Mouse (Mus musculus) kidney, adult 11 months (tissue): ENCODE results near the gene Rsph9.
A peak's percentile ranks its signal among the peaks of the same experiment; 100 is the strongest.

Source experiments
- DNase-seq: peaks from one replicate; pipeline ENCODE4 v3.0.0; 2022

Gene Rsph9

DNA sequence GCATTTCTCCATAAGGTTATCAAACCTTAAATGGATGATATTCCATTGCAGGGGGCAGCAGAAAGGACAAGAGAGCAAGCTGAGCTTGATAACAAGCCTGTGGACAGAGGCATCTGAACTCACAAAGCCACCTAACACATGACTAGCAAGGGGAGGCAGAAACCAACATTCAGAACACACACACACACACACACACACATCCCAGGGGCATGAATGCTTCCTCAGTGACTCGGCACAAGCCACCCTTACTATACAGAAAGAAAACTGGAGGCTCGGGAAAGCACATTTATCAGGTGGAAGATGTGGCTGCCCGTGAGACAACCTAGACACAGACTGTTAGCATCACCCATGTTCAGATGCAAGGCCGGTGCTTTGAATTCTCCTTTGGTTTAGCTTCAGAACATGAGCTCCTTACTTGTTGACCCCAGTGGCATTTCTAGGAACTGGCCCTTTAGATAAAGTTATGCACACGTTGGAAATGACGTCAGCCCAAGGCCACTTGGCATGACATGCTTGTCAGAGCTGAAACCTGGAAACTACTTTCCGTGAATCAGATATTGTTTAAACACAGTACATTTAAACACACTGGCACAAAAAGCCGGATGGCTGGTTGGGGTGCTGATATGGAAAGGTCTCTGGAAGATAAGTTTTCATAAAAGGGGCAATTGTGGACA, 5.3 kb downstream of the Rsph9 start:
- no peak for DNase-seq

DNA sequence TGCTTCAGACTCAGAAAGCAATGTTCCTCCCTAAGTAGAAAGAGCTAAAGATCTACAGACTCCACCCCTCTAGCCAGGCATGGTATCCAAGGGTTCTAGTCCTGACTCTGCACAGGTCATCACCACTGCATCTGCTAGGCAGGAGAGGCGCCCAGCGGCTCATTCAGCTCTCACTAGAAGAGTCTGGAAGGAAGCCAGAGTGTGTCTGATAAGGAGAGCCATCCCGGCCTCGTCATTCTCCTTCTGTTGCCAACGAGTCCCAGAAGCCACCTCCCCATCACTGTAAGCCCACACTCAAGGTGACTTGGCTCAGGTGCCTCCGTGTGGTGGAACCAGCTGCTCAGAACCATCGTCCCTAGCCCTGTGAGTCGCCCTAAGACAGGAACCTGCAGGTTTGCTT, 11.2 kb downstream of the Rsph9 start:
- no peak for DNase-seq

DNA sequence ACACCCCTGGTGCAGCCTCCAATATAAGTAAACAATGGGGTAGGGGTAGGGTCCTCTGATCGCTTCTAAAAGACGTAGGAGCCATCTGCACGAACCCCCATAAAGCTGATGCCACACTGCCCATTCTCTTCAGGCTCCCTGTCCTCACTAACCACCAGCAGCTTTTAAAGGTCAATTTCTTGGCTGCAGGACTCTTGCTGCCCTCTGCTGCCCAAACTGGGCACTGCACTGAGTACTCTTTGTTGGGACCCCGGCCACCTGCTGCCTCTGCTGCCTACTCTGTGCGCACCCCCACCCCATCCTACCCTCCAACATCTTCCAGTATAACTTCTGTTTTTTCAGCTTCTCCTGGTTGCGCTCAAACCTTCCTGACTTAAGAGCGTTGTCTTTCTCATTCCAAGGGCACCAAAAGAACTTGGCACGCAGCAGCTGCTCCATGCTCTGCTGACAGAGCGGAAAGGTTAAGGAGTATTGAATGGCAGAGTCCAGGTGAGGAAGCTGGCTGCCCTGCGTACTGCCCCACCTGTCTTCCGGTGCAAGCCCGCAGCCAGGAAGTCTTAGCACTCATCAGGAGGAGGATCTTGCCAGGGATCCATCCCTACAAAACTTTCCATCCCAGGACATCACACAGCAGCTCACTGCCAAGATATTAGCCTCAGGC, 11.8 kb downstream of the Rsph9 start:
- peak; percentile 80 for DNase-seq

DNA sequence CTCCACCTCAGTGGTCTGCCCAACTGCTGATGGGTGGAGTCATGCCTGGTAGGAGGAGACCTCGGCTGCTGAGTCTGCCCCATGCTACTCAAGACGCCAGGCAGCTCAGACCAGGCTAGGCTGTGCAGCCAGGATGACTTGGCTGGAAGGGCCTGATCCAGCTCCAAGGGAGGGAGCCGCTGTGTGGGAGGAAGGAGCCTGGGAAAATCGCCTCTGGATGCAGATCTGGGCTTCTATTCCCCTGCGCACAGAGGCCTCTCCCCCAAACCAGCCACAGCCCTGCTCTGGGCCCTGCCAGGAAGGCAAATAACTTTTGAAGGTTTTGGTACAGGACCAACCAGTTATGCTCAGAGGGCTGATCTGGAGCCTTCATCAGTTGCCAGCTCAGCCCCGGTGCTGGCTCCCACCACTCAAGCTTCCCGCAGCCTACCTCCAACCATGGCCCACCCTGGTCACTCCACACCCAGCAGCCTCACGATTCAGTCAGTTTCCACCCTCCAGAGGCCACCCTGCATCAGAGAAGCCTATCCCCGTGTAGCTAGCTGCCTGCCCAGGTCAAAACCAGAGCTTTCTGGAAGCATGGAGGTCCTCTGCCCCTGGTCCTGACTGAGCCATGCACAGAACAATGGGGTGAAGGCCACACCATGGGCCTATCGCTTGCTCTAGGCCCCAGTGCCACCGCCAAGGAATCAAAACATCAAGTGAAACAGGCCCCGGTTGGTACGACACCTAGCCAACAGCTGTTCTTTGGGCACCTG, 14.1 kb downstream of the Rsph9 start:
- DNase-seq, result no peak

DNA sequence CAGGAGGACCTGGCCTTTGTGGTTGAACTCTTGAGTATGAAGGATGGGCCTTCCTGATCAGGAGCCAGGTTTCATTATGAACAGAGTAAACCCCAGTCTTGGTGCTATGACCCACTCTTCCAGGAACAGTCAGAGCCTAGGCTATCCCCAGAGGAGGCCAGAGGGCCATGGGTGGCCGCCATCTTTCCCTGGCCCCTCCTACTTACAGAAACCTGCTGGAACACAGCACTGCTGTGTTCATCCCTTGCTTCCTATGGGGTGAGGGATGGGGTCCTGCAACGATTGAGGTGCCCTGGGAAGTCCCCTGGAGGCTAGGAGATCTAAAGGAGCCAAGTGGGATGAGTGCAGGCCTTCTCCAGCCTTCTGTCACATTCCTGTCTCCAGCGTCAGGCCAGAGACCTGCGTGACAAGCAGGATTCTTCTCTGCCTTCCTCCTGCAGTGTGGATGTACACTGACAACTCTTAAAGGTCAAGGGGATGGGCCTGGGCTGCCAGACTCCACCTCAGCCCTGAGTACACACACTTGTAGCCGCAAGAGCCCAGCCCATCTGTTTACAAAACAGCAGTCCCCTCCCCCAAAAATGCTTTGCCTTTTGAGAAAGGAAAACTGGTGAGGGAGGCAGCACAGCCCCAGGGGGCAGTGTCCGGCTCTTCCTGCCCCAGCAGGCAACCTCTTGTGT, 16.1 kb downstream of the Rsph9 start:
- no peak for DNase-seq

DNA sequence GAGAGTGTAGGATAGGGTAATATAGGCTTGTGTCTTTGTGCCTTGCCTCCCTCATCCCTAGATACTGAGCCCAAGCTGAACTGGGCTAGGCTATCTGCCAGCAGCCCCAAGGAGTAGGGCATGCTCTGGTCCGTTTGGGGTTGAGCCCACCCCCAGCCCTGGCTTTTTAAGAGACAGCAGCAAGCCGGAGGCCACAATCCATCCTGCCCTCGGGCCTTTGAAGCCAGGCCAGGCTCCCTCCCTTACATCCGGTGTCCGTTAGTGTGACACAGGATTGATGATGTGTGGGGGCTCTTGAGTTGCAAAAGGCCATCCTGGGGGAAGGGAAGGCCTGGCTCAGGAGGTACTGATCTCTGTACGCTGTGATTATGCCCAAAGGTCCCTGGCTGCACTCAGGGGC, 17.4 kb downstream of the Rsph9 start:
- no peak for DNase-seq

DNA sequence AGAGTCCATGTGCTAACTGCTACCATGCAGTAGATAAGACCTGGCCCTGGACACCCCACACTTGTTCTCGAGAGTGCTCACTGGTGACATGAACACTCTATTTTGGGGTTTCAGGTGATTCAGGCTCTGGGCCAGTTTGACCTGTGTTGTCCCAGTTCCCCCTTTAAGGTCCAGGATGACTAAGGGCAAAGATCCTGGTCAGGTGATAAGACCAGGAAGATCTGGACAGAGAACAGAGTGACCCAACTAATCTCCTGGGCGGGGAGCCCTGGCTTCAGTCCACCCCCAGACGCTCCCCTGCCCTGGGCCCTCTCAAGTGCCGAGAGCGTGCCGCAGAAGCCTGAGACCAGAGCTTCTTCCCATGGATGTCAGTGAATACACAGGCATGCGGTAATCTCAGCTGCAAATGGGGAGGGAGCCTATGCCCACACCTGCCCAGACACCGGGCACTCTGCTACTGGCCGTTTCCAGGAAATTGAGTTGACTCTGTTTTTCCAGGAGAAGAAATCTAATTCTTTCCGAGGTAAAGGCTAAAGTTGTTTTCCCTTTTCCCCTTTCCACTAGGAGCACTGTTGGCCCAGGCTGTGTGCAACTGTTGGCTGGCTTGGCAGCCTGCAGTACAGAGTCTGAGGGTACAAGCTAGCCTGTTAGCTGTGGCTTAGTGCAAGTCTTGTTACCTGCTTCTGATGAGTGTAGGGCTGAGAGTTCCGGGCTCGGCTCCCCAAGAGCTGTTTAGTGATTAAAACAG, 19.9 kb downstream of the Rsph9 start:
- DNase-seq, result no peak

DNA sequence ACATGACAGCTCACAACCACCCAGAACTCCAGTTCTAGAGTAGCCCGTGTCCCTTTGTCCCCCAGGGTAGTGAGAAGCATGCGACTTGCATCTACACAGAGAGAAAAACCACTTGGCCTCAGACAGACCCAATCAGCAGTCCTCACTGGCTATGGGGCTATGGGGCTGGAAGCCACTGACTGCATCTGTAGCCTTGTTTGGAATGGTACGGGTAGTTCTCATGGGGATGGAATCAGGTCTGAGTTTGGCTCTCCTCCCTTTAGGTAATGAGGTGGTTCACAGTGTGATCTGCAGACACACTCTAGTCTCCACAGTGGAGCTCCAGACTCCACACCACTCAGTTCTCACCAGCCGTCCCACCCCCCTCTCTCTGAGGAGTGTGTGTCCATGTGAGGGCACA, 20.7 kb downstream of the Rsph9 start:
- no peak for DNase-seq

DNA sequence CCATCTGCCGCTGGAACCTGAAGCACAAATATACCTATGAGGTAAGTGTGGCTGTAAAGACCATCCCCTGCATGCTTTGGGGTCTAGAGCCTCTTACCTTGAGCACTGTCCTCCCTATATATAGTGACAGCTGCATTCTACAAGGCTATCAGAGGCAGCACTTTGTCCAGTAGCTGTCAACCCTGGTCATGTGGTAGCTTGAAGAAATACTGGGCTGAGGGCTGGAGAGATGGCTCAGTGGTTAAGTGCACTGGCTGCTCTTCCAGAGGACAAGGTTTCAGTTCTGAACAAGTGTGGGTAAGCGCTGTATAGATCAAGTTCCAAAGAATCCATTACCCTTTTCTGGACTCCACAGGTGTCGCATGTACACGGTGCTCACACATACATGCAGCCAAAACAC, 21.2 kb downstream of the Rsph9 start:
- DNase-seq, result no peak

DNA sequence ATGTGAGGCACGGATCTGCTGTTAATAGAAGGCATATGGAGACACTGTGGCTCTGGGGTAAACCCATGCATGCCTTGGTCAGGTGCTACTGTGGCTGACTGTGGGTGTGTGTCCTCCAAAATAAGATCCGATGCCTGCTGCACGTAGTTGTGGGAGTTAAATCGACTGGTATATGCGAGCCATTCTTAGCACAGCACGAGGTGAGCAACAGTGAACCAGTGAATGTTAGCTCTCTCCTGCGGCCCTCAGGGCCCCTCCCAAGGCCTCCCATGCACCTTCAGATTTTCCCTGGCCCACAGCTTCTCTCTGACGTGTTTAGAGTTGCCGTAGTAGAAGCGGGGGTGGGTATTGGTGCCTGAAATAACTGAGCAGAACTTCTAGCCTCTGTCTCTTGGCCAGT, 24.4 kb downstream of the Rsph9 start:
- DNase-seq, result no peak

DNA sequence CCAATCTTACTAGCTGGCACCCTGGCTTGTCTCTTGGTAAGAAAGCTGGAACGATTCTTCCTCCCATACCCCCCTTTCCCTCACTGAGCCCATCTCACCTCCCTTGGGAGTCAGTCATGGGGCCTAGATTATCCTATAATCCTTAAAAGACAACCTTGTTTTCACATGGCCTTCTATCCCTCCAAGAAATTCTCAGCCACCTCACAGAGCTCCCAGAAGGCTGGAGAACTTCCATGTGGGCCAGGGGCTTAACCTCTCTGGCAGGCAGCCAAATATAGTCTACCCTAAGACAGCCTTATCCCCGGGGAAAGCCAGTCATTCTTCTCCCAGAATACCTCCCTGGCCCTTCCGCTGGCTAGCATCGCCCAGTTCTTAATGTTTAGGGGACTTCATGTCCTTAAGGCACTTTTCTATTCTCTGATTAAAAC, 25.6 kb downstream of the Rsph9 start:
- DNase-seq, result no peak

DNA sequence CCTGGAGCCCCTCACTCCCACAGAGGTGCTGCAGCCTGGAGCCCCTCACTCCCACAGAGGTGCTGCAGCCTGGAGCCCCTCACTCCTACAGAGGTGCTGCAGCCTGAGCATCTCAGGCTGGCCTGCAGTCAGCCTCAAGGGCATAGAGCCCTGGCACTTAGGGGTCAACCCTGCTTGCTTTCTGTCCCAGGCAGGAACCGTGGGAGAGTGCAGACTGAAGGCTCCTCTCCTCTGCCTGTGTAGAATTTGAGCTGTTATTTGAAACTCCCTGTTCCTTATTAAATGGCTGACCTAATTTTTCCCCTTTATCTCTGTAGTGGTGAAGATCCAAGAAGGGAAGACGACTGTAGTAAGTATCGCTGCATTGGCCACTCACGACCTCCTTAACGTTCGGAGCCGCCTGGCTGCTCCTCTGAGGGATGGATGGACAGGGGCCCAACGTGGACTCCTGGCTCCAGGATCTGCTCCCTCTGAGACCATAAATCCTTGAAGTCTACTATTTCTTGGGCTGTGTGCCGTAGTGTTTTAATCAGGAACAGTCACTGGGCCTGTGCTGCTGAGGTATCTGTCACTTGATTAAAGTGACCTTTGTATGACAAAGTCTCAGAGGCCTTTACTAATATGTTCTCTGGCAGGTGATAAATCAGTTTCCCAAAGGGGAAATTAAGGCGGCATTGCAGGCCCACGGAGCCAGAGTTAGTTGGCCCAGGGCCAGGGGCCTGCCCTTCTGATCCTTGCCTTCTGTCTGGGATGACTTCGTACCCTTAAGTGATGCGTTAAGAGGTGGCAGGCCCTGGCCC, 26.2 kb downstream of the Rsph9 start:
- DNase-seq, result no peak

DNA sequence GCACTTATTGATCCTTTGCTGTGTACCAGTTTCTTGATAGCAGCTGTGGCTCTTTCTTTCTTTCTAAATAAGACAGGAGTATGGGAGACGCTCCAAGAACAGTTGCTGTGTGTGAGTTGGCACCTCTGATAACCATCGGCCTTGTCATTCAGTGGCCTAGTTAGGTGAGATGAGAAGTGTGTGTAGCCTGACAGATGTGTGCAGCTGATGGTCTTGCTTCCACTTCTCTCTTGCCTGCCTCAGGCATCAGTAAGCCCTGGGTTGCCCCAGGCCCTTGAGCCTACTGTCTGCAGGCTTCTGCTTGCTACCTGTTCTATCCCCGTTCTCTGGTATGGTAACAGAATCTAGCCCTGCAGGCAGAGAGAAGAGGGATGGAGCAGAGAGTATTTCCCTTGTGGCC, 27.1 kb downstream of the Rsph9 start:
- DNase-seq, result no peak

DNA sequence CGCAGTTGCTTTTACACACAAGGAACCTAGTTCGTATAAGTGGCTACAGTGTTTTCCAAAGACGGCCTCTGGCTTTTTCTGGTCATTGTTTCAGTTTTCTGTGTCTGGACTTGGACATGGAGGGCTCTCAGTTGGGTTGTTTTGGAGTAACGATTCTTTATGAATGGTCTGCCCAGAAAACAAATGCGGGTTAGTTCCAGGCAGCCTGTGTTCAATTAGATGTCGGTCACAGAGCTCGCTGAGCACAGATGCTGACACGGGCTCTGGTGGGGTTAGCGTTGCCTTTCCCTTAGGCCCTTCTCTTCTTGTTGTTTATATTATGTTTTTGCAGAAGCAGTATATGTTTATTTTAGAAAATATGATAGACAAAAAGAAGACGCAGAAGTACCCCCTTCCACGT, 27.9 kb downstream of the Rsph9 start:
- DNase-seq, result no peak

DNA sequence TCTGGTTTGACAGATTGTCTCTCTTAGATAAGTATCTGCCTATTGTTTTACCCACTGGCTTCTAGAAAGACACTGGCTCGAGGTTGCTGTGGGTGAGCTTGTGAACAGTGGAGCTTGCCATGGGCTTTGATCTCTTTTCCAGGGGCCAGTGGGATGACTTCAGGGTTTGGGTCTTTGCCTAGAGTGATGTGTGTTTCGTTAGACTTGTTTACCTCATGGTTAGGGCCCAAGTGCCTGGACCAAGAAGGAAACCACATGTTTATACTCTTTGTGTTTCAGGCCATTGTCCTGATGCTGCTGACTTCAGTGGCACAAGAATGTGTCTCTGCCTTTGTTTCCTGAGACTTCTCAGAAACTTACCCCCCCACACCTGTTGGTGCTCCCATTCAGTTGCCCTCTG, 28.5 kb downstream of the Rsph9 start:
- no peak for DNase-seq

DNA sequence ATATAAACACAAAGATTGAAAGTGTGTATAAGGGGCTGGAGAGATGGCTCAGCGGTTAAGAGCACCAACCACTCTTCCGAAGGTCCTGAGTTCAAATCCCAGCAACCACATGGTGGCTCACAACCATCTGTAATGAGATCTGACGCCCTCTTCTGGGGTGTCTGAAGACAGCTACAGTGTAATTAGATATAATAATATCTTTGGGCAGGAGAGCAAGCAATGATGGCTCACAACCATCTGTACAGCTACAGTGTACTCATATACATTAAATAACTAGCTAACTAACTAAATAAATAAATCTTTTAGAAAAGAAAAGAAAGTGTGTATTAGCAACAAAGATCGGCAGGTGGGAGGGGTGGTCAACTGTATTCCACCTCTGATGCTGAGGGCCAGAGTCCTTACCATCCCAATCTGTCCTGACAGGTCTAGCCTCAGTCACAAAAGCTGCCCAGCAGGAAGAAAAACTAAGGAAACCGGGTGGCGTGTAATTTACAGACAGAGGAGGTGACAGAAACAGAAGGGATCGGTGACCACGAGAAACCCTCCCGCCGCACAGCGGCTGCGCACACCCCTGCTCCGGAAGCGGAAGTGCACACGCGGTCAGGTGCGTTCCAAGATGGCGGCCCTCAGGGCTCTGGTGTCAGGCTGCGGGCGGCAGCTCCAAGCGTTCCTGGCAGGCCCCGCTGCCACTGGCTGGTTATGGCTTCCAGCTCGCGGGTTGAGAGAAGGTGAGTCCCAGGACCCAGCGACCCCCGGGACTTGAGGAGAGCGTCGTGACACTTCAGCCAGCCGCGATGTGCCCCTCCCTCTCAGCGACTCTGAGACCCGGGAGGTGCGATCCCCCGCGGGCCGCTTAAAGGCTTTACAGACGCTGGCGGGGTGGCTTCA, 33.4 kb downstream of the Rsph9 start, which contains the start of gene Mrps18a:
Gene Mrps18a, plus strand, starts transcription at position 585 of the 888 bp plus-strand sequence.
- peak; percentile 74 for DNase-seq

DNA sequence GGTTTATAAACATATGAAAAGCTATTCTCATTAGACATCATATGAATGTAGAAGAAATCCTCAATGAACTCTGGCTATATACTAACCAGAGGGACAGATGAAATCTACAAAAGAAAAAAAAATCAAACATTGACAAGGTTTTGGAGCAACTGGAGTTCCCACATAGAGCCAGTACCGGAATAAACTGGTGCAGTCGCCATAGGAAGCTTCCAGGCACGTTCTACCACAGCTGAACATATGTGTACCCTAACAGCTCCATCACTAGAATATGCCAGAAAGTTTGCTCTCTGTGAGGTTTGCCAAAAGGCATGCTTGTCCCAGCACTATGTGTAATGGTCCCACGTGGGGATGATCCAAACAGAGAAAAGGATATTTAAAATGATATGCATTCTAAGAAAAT, 35.7 kb downstream of the Rsph9 start:
- no peak for DNase-seq

DNA sequence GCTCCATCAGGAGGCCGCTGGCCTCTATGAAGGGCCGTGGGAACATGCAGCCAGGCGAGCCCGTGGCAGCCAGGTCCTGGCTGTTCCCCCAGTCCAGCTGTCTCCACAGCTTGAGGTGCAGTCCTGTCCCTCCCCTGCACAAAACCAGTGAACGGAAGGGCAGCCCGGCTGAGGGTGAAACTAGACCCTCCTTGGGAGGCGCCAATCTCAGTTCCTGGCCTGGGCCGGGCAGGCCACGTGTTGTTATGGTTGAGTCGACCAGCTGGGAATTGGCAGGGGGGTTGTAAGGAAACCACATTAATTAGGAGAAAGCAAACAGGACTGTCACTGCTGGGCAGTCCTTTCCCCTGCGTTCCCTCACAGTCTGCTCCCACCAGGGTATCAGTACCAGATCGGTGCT, 39.5 kb downstream of the Rsph9 start:
- DNase-seq, result no peak

DNA sequence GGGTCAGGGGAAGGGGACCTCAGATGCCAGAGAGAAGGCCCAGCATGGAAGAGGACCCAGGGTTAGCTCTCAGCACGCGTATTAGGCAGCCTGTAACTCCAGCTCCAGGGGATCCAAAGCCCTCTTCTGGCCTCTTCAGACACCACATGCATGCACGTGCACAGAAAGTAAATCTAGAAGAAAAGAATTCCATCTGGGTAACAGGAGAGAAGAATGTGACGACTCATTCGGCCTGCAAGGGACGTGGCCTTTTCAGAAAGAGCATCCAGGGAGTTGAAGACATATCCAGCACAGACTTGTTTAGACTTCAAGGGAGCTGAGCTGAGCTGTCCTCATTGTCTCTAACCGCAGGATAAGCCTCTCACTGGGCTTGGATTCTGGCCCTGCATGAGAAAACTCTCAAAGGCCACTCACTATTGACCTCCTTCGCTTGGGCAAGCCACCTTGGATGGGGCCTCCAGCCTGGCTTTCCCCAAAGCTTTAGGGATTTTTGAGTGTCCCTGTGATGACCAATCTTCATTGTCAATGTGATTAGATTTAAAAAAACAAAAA, 41.3 kb downstream of the Rsph9 start:
- no peak for DNase-seq

DNA sequence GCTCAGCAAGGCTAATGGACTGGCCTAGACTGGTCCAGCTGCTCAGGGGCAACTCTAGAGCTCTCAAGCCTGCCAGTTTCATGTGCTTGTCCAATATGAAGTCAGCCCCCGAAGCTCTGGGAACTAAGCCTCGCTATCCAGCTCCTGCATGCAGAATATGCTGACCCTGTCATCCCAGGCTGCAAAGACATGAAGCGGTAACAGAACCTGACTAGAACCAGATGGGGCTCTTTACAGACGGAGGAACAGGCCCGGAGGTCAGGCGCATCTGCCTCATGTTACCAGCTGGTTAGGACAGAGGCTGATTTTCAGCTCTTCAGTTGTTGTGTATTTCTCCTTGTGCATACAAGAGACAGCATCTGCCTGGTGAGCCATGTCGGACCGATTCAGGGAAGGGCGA, 42.1 kb downstream of the Rsph9 start:
- DNase-seq, result no peak

DNA sequence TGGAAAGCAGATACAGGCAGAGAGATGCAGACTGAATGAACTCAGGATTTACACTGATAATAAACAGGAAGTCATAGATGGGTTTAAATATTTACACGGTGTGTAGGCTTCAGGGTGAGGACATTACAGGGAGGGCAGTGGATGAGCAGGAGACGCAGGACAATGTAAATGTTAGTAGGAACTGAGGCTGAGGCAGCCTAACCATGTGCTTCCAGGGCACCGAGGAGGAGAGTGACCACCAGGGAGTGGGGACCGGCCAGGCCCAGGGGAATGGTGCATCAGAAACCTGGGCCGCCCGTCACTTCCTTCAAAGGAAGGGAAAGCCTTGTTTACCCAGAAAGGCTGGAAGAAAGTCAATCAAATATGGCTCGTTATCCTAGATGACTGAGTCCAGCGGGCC, 45.5 kb downstream of the Rsph9 start:
- no peak for DNase-seq
